Comparison of ENCODE assay signal across 26 mouse cellular contexts in genomic region chr6:99357931-99358330, GRCm38 (mm10).
A peak's percentile ranks its signal among the peaks of the same experiment; 100 is the strongest.
DNase-seq lines count a peak whose midpoint lies in the region; ATAC-seq and TF ChIP-seq lines count a peak whose summit lies in the region.
"Had no signal": no experiment of that assay in that cellular context is flagged by ENCODE, and none has a peak within 500 bp of the region (broad histone marks: within the 10 kb centered on the region; RNA-seq: fewer than 3 reads in every experiment).

No protein-coding gene starts in this region.

- H3K4me2 ChIP-seq in myocyte (ENCODE audit: low read depth), result peak overlapping the region; percentile 70
- H3K4me2 ChIP-seq: embryonic facial prominence, embryonic 13.5 days; forebrain, embryonic 12.5 days; forebrain, embryonic 15.5 days; heart, embryonic 11.5 days; hindbrain, embryonic 13.5 days had no signal

- H3K27me3 ChIP-seq in myocyte (ENCODE audit: control insufficient read depth, insufficient read depth, insufficient read length), result no peaks in the 10 kb centered on the region
- H3K27me3 ChIP-seq: CH12.LX; forebrain, embryonic 12.5 days; forebrain, embryonic 15.5 days; hindbrain, embryonic 13.5 days; Patski had no signal

- H3K79me2 ChIP-seq in myocyte (ENCODE audit: control insufficient read depth, insufficient read depth), result no peaks in the 10 kb centered on the region

- peak; percentile 84 for DNase-seq in heart, adult 11 months
- no peak for DNase-seq in heart, adult 9 months (ENCODE audit: low spot score in 2 of 2)
- DNase-seq in ovary, postnatal 10 days (ENCODE audit: low spot score), result no peak
- DNase-seq in retina, embryonic 14.5 days (ENCODE audit: low spot score), result no peak
- DNase-seq in ovary, postnatal 36 days (ENCODE audit: low spot score), result no peak
- DNase-seq: adrenal gland, postnatal 10 days; adrenal gland, postnatal 36 days; cerebellum, adult 2 months; cerebellum, adult 9-11 months; cerebellum, postnatal 25 days; embryo, embryonic 11 days; gastrocnemius, postnatal 25 days; heart, adult 2 months had no signal

- H3K36me3 ChIP-seq in myocyte (ENCODE audit: control insufficient read depth, insufficient read depth), result no peaks in the 10 kb centered on the region
- H3K36me3 ChIP-seq: embryonic facial prominence, embryonic 10.5 days; embryonic facial prominence, embryonic 13.5 days; forebrain, embryonic 12.5 days; forebrain, embryonic 15.5 days; hindbrain, embryonic 10.5 days; hindbrain, embryonic 13.5 days had no signal

- H3K4me3 ChIP-seq in myocyte, result no peak overlapping the region
- H3K4me3 ChIP-seq: embryonic facial prominence, embryonic 10.5 days; embryonic facial prominence, embryonic 13.5 days; erythroblast, embryonic 14.5 days; forebrain, embryonic 12.5 days; forebrain, embryonic 15.5 days; heart, adult 2 months; hindbrain, embryonic 10.5 days; hindbrain, embryonic 13.5 days had no signal

- TF ChIP-seq POLR2A in myocyte (IDR thresholded peaks at IDR 0.05; ENCODE audit: insufficient read length, low read depth), result no peak

- no peak overlapping the region for H3ac ChIP-seq in myocyte (ENCODE audit: control insufficient read depth, insufficient read length)

- ATAC-seq in hematopoietic stem cell, adult 5-6 weeks (replicated peaks in 1 of 2; ENCODE audit: insufficient read depth in 1 of 2, low FRiP score in 2 of 2, low TSS enrichment in 1 of 2, low read depth in 1 of 2, poor library complexity in 2 of 2, severe bottlenecking in 2 of 2), result peak; percentile 27 to 42; a peak in 1 of 4 replicates
- ATAC-seq: forebrain, embryonic 15.5 days; hindbrain, embryonic 16.5 days; Patski had no signal

TF ChIP-seq in myocyte, 11 proteins besides CTCF, POLR2A, EP300 and RAD21:
- TF ChIP-seq SRF (IDR thresholded peaks at IDR 0.05; ENCODE audit: control insufficient read depth, insufficient read length, low read depth), result no peak
- TF ChIP-seq MYOD1 (IDR thresholded peaks at IDR 0.05; ENCODE audit: control insufficient read depth in 1 of 3, insufficient read length in 2 of 3, low read depth in 2 of 3), result no peak
- TF ChIP-seq USF1 (IDR thresholded peaks at IDR 0.05; ENCODE audit: low read depth), result no peak
- TF ChIP-seq MAX (IDR thresholded peaks at IDR 0.05; ENCODE audit: low read depth), result no peak
- TF ChIP-seq E2F4 (IDR thresholded peaks at IDR 0.05; ENCODE audit: insufficient read depth), result no peak
- TF ChIP-seq MYOG (IDR thresholded peaks at IDR 0.05; ENCODE audit: control insufficient read depth in 1 of 3, insufficient read depth in 1 of 3, insufficient read length in 2 of 3, low read depth in 2 of 3), result no peak
- no peak for TF ChIP-seq CEBPB (IDR thresholded peaks at IDR 0.05; ENCODE audit: insufficient read depth, poor library complexity, severe bottlenecking)
- no peak for TF ChIP-seq POLR2AphosphoS2 (IDR thresholded peaks at IDR 0.05; ENCODE audit: insufficient read length, low read depth)
- no peak for TF ChIP-seq REST (IDR thresholded peaks at IDR 0.05; ENCODE audit: insufficient read depth, insufficient read length)
- TF ChIP-seq TCF3 (IDR thresholded peaks at IDR 0.05; ENCODE audit: insufficient read length, low read depth), result no peak
- TF ChIP-seq TCF12 (IDR thresholded peaks at IDR 0.05; ENCODE audit: insufficient read depth, poor library complexity, severe bottlenecking), result no peak
TF ChIP-seq in myocyte: peak in this region for 0.
